Comparison of ENCODE assay signal across 9 mouse cellular contexts in genomic region chr1:173913256-173913791, GRCm38 (mm10). TPM values are rescaled to one million over a fixed set of nuclear protein-coding genes. Genes with fewer than 3 reads are reported as not detected.
DNase-seq lines count a peak whose midpoint lies in the region; ATAC-seq and TF ChIP-seq lines count a peak whose summit lies in the region.
"Not testable (repeated sequence)": the region's sequence is repeated elsewhere in the genome, so short reads cannot be mapped to it uniquely, and the experiment has no call there.
"Had no signal": no experiment of that assay in that cellular context is flagged by ENCODE, and none has a peak within 500 bp of the region (broad histone marks: within the 10 kb centered on the region; RNA-seq: fewer than 3 reads in every experiment).

No protein-coding gene starts in this region.

- peak; percentile 22 for ATAC-seq in CD4-positive, CD25-positive, alpha-beta regulatory T cell, adult 4 months
- ATAC-seq in Patski = peak; percentile 78
- ATAC-seq in common myeloid progenitor, adult 5-6 weeks (replicated peaks; ENCODE audit: low read depth, poor library complexity, severe bottlenecking) = peak; percentile 29
- peak; percentile 15 for ATAC-seq in granulocyte monocyte progenitor cell, adult 5-6 weeks (replicated peaks; ENCODE audit: poor library complexity, severe bottlenecking)
- ATAC-seq in megakaryocyte-erythroid progenitor cell, adult 5-6 weeks (replicated peaks; ENCODE audit: low FRiP score, low TSS enrichment, poor library complexity, severe bottlenecking) = peak; percentile 47; the same call in 1 of the 2 replicates

- DNase-seq in 3T3-L1 (ENCODE audit: low read depth, low spot score) = peak; percentile 78
- peak; percentile 81 for DNase-seq in Patski (ENCODE audit: low read depth, low spot score)
- not testable (repeated sequence) for DNase-seq in kidney, adult 2 months

- H3K36me3 ChIP-seq in kidney, adult 2 months (ENCODE audit: control insufficient read depth, insufficient read depth, low read length) = not testable (repeated sequence)

- TF ChIP-seq POLR2A in kidney, adult 2 months (IDR thresholded peaks at IDR 0.05; ENCODE audit: low read depth, low read length) = not testable (repeated sequence)

- not testable (repeated sequence) for H3K27me3 ChIP-seq in Patski; kidney, adult 2 months (replicated peaks; ENCODE audit: control insufficient read depth, insufficient read depth, low read length)

- peak overlapping the region; percentile 38 for H3K27ac ChIP-seq in kidney, adult 2 months (ENCODE audit: insufficient read depth, low read depth, low read length)

- H3K4me1 ChIP-seq in kidney, adult 2 months (ENCODE audit: control insufficient read depth, insufficient read depth, low read length) = not testable (repeated sequence)

- TF ChIP-seq CTCF in Patski (IDR thresholded peaks at IDR 0.05); kidney, adult 2 months (conservative IDR thresholded peaks at IDR 0.05; ENCODE audit: insufficient read depth, insufficient read length, low read depth, low read length): not testable (repeated sequence)

- H3K4me3 ChIP-seq in kidney, adult 2 months (ENCODE audit: insufficient read depth, low read depth, low read length) = not testable (repeated sequence)

- POLR2A ChIA-PET in Patski (lab: Charles Lee) = not testable (repeated sequence)

- CTCF ChIA-PET in Patski (lab: Charles Lee) = not testable (repeated sequence)

- in situ Hi-C loops in Patski (cut with MboI; ENCODE audit: low pct_unique_long_range_greater_than_20kb) = loop anchor here (5.0 kb wide), 1 partner anchor 146 kb away; the partner anchor contains the start of gene Ifi204

RNA-seq across cellular contexts. Expression of gene Ifi211, which starts 0.5 kb away (rescaled TPM):
- 1 to 10 TPM; 1.2 to 1.5 TPM for polyA plus RNA-seq in CD4-positive, CD25-positive, alpha-beta regulatory T cell, adult 4 months (2017; shearing (Covaris generic))
- polyA plus RNA-seq in Patski (2021) = 2.7 TPM
- total RNA-seq in common myeloid progenitor, adult 5-6 weeks (2017) = 2.5 and 4.8 TPM in 2 replicates
- total RNA-seq in granulocyte monocyte progenitor cell, adult 5-6 weeks (2014; fragmentation: Nextera tagmentation) = 9.3 and 12.3 TPM in 2 replicates
- total RNA-seq in granulocyte monocyte progenitor cell, adult 5-6 weeks (2017) = 13.2 and 16.0 TPM in 2 replicates
- 0.65 and 0.77 TPM in 2 replicates for polyA plus RNA-seq in kidney, adult 2 months (2012; rRNA removed)
- total RNA-seq in megakaryocyte-erythroid progenitor cell, adult 5-6 weeks (2014; fragmentation: Nextera tagmentation) = not detected in 2 replicates
- total RNA-seq in megakaryocyte-erythroid progenitor cell, adult 5-6 weeks (2017) = 2.6 and 4.1 TPM in 2 replicates
- total RNA-seq: G1E had no signal
- polyA plus RNA-seq: G1E had no signal

RNA-seq across cellular contexts. Expression of gene Mndal, which starts 29.0 kb away (rescaled TPM):
- 100 to 1,000 TPM; 417 to 550 TPM for polyA plus RNA-seq in CD4-positive, CD25-positive, alpha-beta regulatory T cell, adult 4 months (2017; shearing (Covaris generic))
- 0.85 TPM for polyA plus RNA-seq in Patski (2021)
- 122 and 152 TPM in 2 replicates for total RNA-seq in common myeloid progenitor, adult 5-6 weeks (2017)
- total RNA-seq in granulocyte monocyte progenitor cell, adult 5-6 weeks (2014; fragmentation: Nextera tagmentation) = 95.6 and 101 TPM in 2 replicates
- 105 and 119 TPM in 2 replicates for total RNA-seq in granulocyte monocyte progenitor cell, adult 5-6 weeks (2017)
- polyA plus RNA-seq in kidney, adult 2 months (2012; rRNA removed) = 4.9 and 6.2 TPM in 2 replicates
- total RNA-seq in megakaryocyte-erythroid progenitor cell, adult 5-6 weeks (2014; fragmentation: Nextera tagmentation) = 39.2 and 48.4 TPM in 2 replicates
- 48.0 and 63.2 TPM in 2 replicates for total RNA-seq in megakaryocyte-erythroid progenitor cell, adult 5-6 weeks (2017)
- polyA plus RNA-seq: forebrain, embryonic 10.5 days; G1E had no signal

RNA-seq across cellular contexts. Expression of gene Ifi203, which starts 29.1 kb away (rescaled TPM):
- 100 to 1,000 TPM; 265 to 384 TPM for polyA plus RNA-seq in CD4-positive, CD25-positive, alpha-beta regulatory T cell, adult 4 months (2017; shearing (Covaris generic))
- 0.77 TPM for polyA plus RNA-seq in Patski (2021)
- 81.0 and 93.4 TPM in 2 replicates for total RNA-seq in common myeloid progenitor, adult 5-6 weeks (2017)
- 58.4 and 73.0 TPM in 2 replicates for total RNA-seq in granulocyte monocyte progenitor cell, adult 5-6 weeks (2014; fragmentation: Nextera tagmentation)
- 26.6 and 61.0 TPM in 2 replicates for total RNA-seq in granulocyte monocyte progenitor cell, adult 5-6 weeks (2017)
- 5.9 and 9.9 TPM in 2 replicates for polyA plus RNA-seq in kidney, adult 2 months (2012; rRNA removed)
- total RNA-seq in megakaryocyte-erythroid progenitor cell, adult 5-6 weeks (2014; fragmentation: Nextera tagmentation) = 21.6 and 24.5 TPM in 2 replicates
- total RNA-seq in megakaryocyte-erythroid progenitor cell, adult 5-6 weeks (2017) = 9.5 and 28.7 TPM in 2 replicates
- polyA plus RNA-seq: G1E had no signal

Comparison
In these comparisons a context has a peak if more than half of its experiments do, and no peak if none do; other contexts are left out.
1. ATAC-seq: peak in every context shown above with its lines; median percentile 78 in Patski; 47 in megakaryocyte-erythroid progenitor cell, adult 5-6 weeks; 29 in common myeloid progenitor, adult 5-6 weeks; 22 in CD4-positive, CD25-positive, alpha-beta regulatory T cell, adult 4 months; 15 in granulocyte monocyte progenitor cell, adult 5-6 weeks.